Mouse (Mus musculus): ENCODE measurements at regions not wholly inside any gene's neighbourhood (a gene's known extent, or its start where the extent isn't known, plus 50 kb on each side); places are given as distances from the start of the nearest gene placed in this dataset.

GRCm38 (mm10) chr11:64588601-64588989, 152.1 kb upstream of the F930015N05Rik start:
- TF ChIP-seq GATA1 (IDR thresholded peaks at IDR 0.05; ENCODE audit: borderline replicate concordance, low read length), result no peak
- no peak for TF ChIP-seq FLI1 (IDR thresholded peaks at IDR 0.05; ENCODE audit: low read length)
